Mouse (Mus musculus) liver, adult 2 months (tissue): ENCODE results near the gene Stxbp6.

Experiments
- CTCF ChIP-seq: fragments of 200-500 bp; IDR thresholded peaks from 2 replicates; pipeline ENCODE4 v1.5.1; 2011; ENCODE audit warnings: low read depth, low read length, control low read depth
- POLR2A ChIP-seq: fragments of 200-500 bp; IDR thresholded peaks from 2 replicates; pipeline ENCODE4 v1.6.1; 2011; ENCODE audit warnings: low read length, control low read depth; ENCODE audit not compliant: insufficient read depth; ENCODE audit errors: extremely low read depth

- TF ChIP-seq CTCF (no peak), POLR2A (no peak)
Measured at GRCm38 (mm10) chr12:45044581-45044980, 29.9 kb downstream of the Stxbp6 start.
